ENCODE assay signal across 8 mouse cellular contexts in genomic region chr4:155831205-155831766, GRCm38 (mm10). TPM values are rescaled to one million over a fixed set of nuclear protein-coding genes. Genes with fewer than 3 reads are reported as not detected.
A peak's percentile ranks its signal among the peaks of the same experiment; 100 is the strongest.
DNase-seq lines count a peak whose midpoint lies in the region; ATAC-seq lines count a peak whose summit lies in the region.

Gene Aurkaip1 (plus strand): TSS chr4:155831272.

- WGBS in hindbrain, embryonic 16.5 days = 0% methylated on average over 49 of the region's 49 CpGs
- under 1% methylated on average over 48 of the region's 49 CpGs for WGBS in macrophage (ENCODE audit: missing documents)

- H3K4me1 ChIP-seq in hindbrain, embryonic 16.5 days (ENCODE audit: control insufficient read depth, insufficient read depth, low read depth, low read length) = peaks cover 26% of the 10 kb centered on the region

- peak within 1 kb of the TSS; percentile 97 for H3K4me2 ChIP-seq in hindbrain, embryonic 16.5 days (ENCODE audit: low read length)

- peak within 1 kb of the TSS; percentile 79 for H3K9ac ChIP-seq in hindbrain, embryonic 16.5 days (ENCODE audit: low read depth, low read length)

- H3K79me2 ChIP-seq in macrophage (ENCODE audit: inconsistent target) = peaks cover 19% of the 10 kb centered on the region

- DNase-seq in WW6 (ENCODE audit: low read depth, low spot score) = peak; percentile 93
- DNase-seq in cerebellum, postnatal 4 days (ENCODE audit: low spot score in 2 of 2) = peak; percentile 97 to 99
- peak; percentile 96 for DNase-seq in gastrocnemius, adult 18-20 months (ENCODE audit: low spot score)
- DNase-seq in left cerebral cortex, adult 18-20 months (ENCODE audit: low spot score in 2 of 2) = peak; percentile 95 to 96
- peak; percentile 96 for DNase-seq in right cerebral cortex, adult 18-20 months
- peak; percentile 87 for DNase-seq in urinary bladder, postnatal 10 days (ENCODE audit: low spot score)

- peaks cover 3% of the 10 kb centered on the region for H3K36me3 ChIP-seq in hindbrain, embryonic 16.5 days (ENCODE audit: control insufficient read depth, insufficient read depth, low read length)
- peaks cover 13% of the 10 kb centered on the region; the same call in 1 of the 2 replicates for H3K36me3 ChIP-seq in macrophage (ENCODE audit: inconsistent target)

- ATAC-seq in hindbrain, embryonic 16.5 days = peak; percentile 95

- no peaks in the 10 kb centered on the region for H3K27me3 ChIP-seq in hindbrain, embryonic 16.5 days (replicated peaks; ENCODE audit: control insufficient read depth, insufficient read depth, low read length)

- H3K9me3 ChIP-seq in hindbrain, embryonic 16.5 days (ENCODE audit: control insufficient read depth, low read length) = no peaks in the 10 kb centered on the region

- peak within 1 kb of the TSS; percentile 57 for H3K4me3 ChIP-seq in hindbrain, embryonic 16.5 days (ENCODE audit: low read length)
- H3K4me3 ChIP-seq in macrophage (ENCODE audit: inconsistent target) = peak within 1 kb of the TSS; percentile 81

- peak within 1 kb of the TSS; percentile 90 for H3K27ac ChIP-seq in hindbrain, embryonic 16.5 days (ENCODE audit: low read depth, low read length)
- H3K27ac ChIP-seq in macrophage = peak within 1 kb of the TSS; percentile 81

RNA-seq across cellular contexts. Expression of gene Aurkaip1, which starts in this region (rescaled TPM):
- 10 to 100 TPM; 79.5 to 82.6 TPM for total RNA-seq in gastrocnemius, adult 18-20 months (2021)
- polyA plus RNA-seq in hindbrain, embryonic 16.5 days (2015; fragmentation: Nextera tagmentation; extraction: Ambion mirVana) = 133 and 143 TPM in 2 replicates
- total RNA-seq in left cerebral cortex, adult 18-20 months (2021) = 100 to 1,000 TPM; 103 to 110 TPM
- total RNA-seq in macrophage (2018; cell fraction: chromatin; rRNA removed) = 10 to 100 TPM in 19 of 26 experiments, 1 to 10 TPM in 7; 2.1 to 29.2 (median 13.1) TPM
- total RNA-seq in macrophage (2018; cell fraction: cytosol; rRNA removed) = 10 to 100 TPM; 59.0 to 90.2 (median 74.0) TPM
- total RNA-seq in macrophage (2018; cell fraction: nucleus; rRNA removed) = 10 to 100 TPM in 25 of 26 experiments, 1 to 10 TPM in 1; 9.5 to 37.7 (median 21.3) TPM
- polyA plus RNA-seq in macrophage (2018) = 66.8 to 92.5 TPM (median 68.1 TPM) in 3 replicates

Comparison
In these comparisons a context has a peak if more than half of its experiments do, and no peak if none do; other contexts are left out.
1. Peak in every context shown above with its lines: DNase-seq, ATAC-seq, H3K4me3 ChIP-seq and H3K27ac ChIP-seq.